Mouse (Mus musculus) intestine, embryonic 14.5 days (tissue): ENCODE data around the gene Col4a2. TPM values are rescaled to one million over a fixed set of nuclear protein-coding genes. Genes with fewer than 3 reads are reported as not detected.

Source experiments
- ATAC-seq: fragments of 200-750 bp; cut with Nextera tagmentation; replicated peaks from 2 replicates; pipeline ENCODE4 v1.8.0; 2017; ENCODE audit warnings: low read depth, moderate number of reproducible peaks, moderate TSS enrichment, moderate library complexity; ENCODE audit not compliant: low FRiP score, low TSS enrichment
- DNase-seq: peaks from one replicate; pipeline ENCODE4 v3.0.0-alpha.2; 2018; ENCODE audit warnings: low spot score
- H3K27ac ChIP-seq: fragments of 300-500 bp; sonication (generic); 2 replicates; pipeline ENCODE4 v1.5.1; 2014; ENCODE audit warnings: low read depth, mild to moderate bottlenecking, control low read depth
- H3K27me3 ChIP-seq: fragments of 300-500 bp; sonication (generic); replicated peaks from 2 replicates; pipeline ENCODE4 v1.6.1; 2014; ENCODE audit warnings: low read length, control low read depth; ENCODE audit not compliant: control insufficient read depth, insufficient read depth
- H3K36me3 ChIP-seq: fragments of 300-500 bp; sonication (generic); 2 replicates; pipeline ENCODE4 v1.6.1; 2014; ENCODE audit warnings: low read length, control low read depth; ENCODE audit not compliant: control insufficient read depth, insufficient read depth
- H3K4me1 ChIP-seq: fragments of 300-500 bp; sonication (generic); replicated peaks from 2 replicates; pipeline ENCODE4 v1.6.1; 2014; ENCODE audit warnings: low read length, control low read depth, mixed read lengths; ENCODE audit not compliant: control insufficient read depth, insufficient read depth
- H3K4me2 ChIP-seq: fragments of 300-500 bp; sonication (generic); 2 replicates; pipeline ENCODE4 v1.6.1; 2014; ENCODE audit warnings: low read length
- H3K4me3 ChIP-seq: fragments of 300-500 bp; sonication (generic); 2 replicates; pipeline ENCODE4 v1.5.1; 2014; ENCODE audit warnings: low read depth, low read length, control low read depth, mixed read lengths
- H3K9ac ChIP-seq: fragments of 300-500 bp; sonication (generic); 2 replicates; pipeline ENCODE4 v1.6.1; 2014; ENCODE audit warnings: mild to moderate bottlenecking, low read length
- H3K9me3 ChIP-seq: fragments of 300-500 bp; sonication (generic); 2 replicates; pipeline ENCODE4 v1.6.1; 2016; ENCODE audit warnings: low read length, control low read depth; ENCODE audit not compliant: control insufficient read depth
- WGBS: fragments of 180-500 bp; shearing (Covaris S2); extraction: QIAGEN DNeasy Blood & Tissue Kit; methylation state at CpG from one replicate; pipeline ENCODE4 v1.1.7; 2014; 5-methylcytosine and 5-hydroxymethylcytosine counted together
- polyA plus RNA-seq: library from polyadenylated mRNA; unstranded; fragments of >200 nt; fragmentation: Nextera tagmentation; extraction: Ambion mirVana; gene quantifications from 2 replicates; pipeline ENCODE4 v1.2.1, GENCODE M21; 2014

Gene Col4a2
- polyA plus RNA-seq, 1 experiment from 2014 or later: 58.4 TPM

DNA sequence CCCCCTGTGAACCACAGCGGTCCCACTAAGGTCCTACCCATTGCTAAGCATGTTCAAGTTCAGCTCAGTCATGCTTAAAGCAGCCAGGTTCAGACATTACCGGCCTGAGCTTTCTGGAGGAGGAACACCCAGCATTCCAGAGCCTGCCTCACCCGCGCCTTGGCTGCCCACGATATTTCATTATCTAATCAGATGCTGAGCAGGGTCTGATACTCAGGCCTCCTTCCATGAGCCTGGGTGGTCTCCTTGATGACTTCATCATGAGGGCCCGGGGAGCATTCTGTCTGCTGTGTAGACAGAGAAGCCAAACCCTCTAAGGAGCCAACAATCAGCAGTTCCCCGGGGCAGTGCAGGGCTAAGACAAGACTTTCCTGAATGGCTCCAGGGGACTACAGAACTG, 80.6 kb downstream of the Col4a2 start:
- Histone ChIP-seq H3K4me1 (peaks cover 24% of the 10 kb centered on the region), H3K4me2 (no peak overlapping the region), H3K9ac (no peak overlapping the region), H3K27me3 (no peaks in the 10 kb centered on the region), H3K9me3 (peaks cover 6% of the 10 kb centered on the region; the same call in 1 of the 2 replicates), H3K27ac (peak overlapping the region; percentile 84), H3K36me3 (no peaks in the 10 kb centered on the region), H3K4me3 (no peak overlapping the region)
- 21% methylated on average over 7 of the region's 7 CpGs for WGBS
- no peak for DNase-seq
- ATAC-seq: peak; percentile 66

DNA sequence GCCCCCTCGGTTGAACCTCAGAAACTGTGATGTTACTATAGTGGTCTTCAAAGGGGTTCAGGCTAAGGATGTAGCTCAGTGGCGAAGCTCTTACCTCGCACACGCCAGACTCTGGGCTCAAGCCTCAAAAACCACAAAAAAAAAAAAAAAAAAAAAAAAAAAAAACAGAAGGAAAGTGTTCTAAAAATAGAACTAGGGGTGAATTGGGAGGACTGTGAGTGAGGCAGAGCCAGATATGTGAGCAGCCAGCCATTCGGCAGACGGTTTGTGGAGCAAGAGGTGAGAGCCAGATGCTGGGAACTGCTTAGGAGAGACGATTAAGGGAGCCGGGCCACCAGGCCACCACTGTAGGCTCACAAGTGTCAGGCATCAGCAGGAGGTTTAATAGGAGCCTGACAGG, 81.0 kb downstream of the Col4a2 start:
- no peak for DNase-seq
- WGBS: 30% methylated on average over 8 of the region's 8 CpGs
- Histone ChIP-seq H3K27me3 (no peaks in the 10 kb centered on the region), H3K4me3 (no peak overlapping the region), H3K9ac (no peak overlapping the region), H3K27ac (peak overlapping the region; percentile 84), H3K4me1 (peaks cover 24% of the 10 kb centered on the region), H3K9me3 (peaks cover 6% of the 10 kb centered on the region; the same call in 1 of the 2 replicates), H3K36me3 (no peaks in the 10 kb centered on the region), H3K4me2 (no peak overlapping the region)
- ATAC-seq: no peak

GRCm38 (mm10) chr8:11394773-11395172, 82.2 kb downstream of the Col4a2 start:
- H3K4me3 ChIP-seq: no peak overlapping the region
- WGBS: 44% methylated on average over 9 of the region's 9 CpGs
- no peak for ATAC-seq
- H3K4me1 ChIP-seq: peaks cover 30% of the 10 kb centered on the region
- H3K36me3 ChIP-seq: no peaks in the 10 kb centered on the region
- peak overlapping the region; percentile 84; the same call in 1 of the 2 replicates for H3K27ac ChIP-seq
- H3K9ac ChIP-seq: no peak overlapping the region
- no peaks in the 10 kb centered on the region for H3K27me3 ChIP-seq
- H3K9me3 ChIP-seq: peaks cover 6% of the 10 kb centered on the region; the same call in 1 of the 2 replicates
- no peak overlapping the region for H3K4me2 ChIP-seq
- DNase-seq: no peak

- Histone ChIP-seq H3K4me2 (no peak overlapping the region), H3K4me1 (peaks cover 38% of the 10 kb centered on the region), H3K36me3 (no peaks in the 10 kb centered on the region), H3K9me3 (peaks cover 6% of the 10 kb centered on the region; the same call in 1 of the 2 replicates), H3K9ac (no peak overlapping the region), H3K27ac (no peak overlapping the region), H3K4me3 (no peak overlapping the region), H3K27me3 (no peaks in the 10 kb centered on the region)
- 73% methylated on average over 10 of the region's 10 CpGs for WGBS
- ATAC-seq (no peak), DNase-seq (no peak)
Observed at GRCm38 (mm10) chr8:11395601-11396000, 83.0 kb downstream of the Col4a2 start.

DNA sequence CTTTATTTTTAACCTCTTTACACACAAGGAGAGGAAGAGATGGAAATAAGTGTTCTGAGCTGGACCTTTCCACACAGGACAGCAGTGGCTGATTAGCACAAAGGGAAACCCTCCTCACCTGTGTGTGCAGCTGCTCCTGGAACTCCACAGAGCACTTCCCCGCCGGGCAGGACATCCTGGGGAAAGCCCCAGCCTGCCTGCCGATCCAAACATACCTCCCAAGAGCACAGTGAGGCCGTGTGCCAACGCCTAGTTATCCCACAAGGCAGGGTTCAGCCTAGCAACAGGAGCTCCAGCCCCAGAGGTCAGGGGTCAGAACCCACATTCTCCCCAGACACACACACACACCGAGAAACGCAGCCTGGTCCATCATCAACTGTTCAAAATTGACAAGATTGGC, 83.5 kb downstream of the Col4a2 start:
- H3K9me3 ChIP-seq: peaks cover 6% of the 10 kb centered on the region; the same call in 1 of the 2 replicates
- H3K4me1 ChIP-seq: peaks cover 43% of the 10 kb centered on the region
- DNase-seq (no peak), ATAC-seq (no peak)
- H3K36me3 ChIP-seq: 0 out of 2 replicates have a peak, but pooled peaks cover under 1% of the 10 kb centered on the region
- H3K4me2 ChIP-seq: no peak overlapping the region
- no peaks in the 10 kb centered on the region for H3K27me3 ChIP-seq
- no peak overlapping the region for H3K4me3 ChIP-seq
- 60% methylated on average over 7 of the region's 7 CpGs for WGBS
- no peak overlapping the region for H3K9ac ChIP-seq
- peak overlapping the region; percentile 14; the same call in 1 of the 2 replicates for H3K27ac ChIP-seq

DNA sequence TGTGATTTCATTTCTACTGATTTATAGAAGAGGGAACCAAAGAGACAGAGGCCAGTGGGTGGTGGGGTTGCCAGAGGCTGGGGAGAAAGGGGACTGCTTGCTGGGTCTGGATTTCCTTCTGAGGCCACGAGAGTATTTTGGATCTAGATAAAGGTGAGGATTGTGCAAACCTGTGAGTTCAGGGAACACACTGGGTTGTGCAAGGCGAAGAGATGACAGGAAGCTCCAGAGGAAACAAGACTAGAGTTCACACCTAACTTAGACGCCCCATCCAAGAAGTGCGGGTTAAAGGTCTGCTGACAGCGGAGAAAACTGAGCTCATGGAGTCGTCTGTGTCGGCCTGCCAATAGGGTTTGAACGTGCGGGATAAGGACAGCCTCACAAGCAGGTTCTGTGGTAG, 84.5 kb downstream of the Col4a2 start:
- Histone ChIP-seq H3K27me3 (no peaks in the 10 kb centered on the region), H3K4me3 (no peak overlapping the region), H3K36me3 (0 out of 2 replicates have a peak, but pooled peaks cover 5% of the 10 kb centered on the region), H3K9ac (no peak overlapping the region), H3K4me1 (peaks cover 45% of the 10 kb centered on the region), H3K9me3 (no peaks in the 10 kb centered on the region), H3K27ac (no peak overlapping the region), H3K4me2 (no peak overlapping the region)
- 77% methylated on average over 9 of the region's 9 CpGs for WGBS
- ATAC-seq: no peak
- no peak for DNase-seq

- 28% methylated on average over 8 of the region's 8 CpGs for WGBS
- peaks cover 12% of the 10 kb centered on the region; the same call in 1 of the 2 replicates for H3K36me3 ChIP-seq
Observed at GRCm38 (mm10) chr8:11399706-11400105, 87.1 kb downstream of the Col4a2 start.

GRCm38 (mm10) chr8:11400244-11400643, 87.6 kb downstream of the Col4a2 start:
- peak; percentile 62 for DNase-seq
- Histone ChIP-seq H3K27me3 (no peaks in the 10 kb centered on the region), H3K27ac (peak overlapping the region; percentile 83), H3K9me3 (no peaks in the 10 kb centered on the region), H3K4me2 (no peak overlapping the region), H3K4me1 (peaks cover 24% of the 10 kb centered on the region; the same call in 1 of the 2 replicates), H3K9ac (no peak overlapping the region), H3K36me3 (peaks cover 12% of the 10 kb centered on the region; the same call in 1 of the 2 replicates), H3K4me3 (no peak overlapping the region)
- no peak for ATAC-seq
- 34% methylated on average over 8 of the region's 8 CpGs for WGBS

More at GRCm38 (mm10) chr8:11399706-11400105, 87.1 kb downstream of the Col4a2 start:
- ATAC-seq: no peak
- Histone ChIP-seq H3K9me3 (no peaks in the 10 kb centered on the region), H3K4me2 (no peak overlapping the region), H3K27ac (peak overlapping the region; percentile 83), H3K27me3 (no peaks in the 10 kb centered on the region), H3K4me1 (peaks cover 24% of the 10 kb centered on the region), H3K4me3 (no peak overlapping the region), H3K9ac (no peak overlapping the region)
- no peak for DNase-seq

DNA sequence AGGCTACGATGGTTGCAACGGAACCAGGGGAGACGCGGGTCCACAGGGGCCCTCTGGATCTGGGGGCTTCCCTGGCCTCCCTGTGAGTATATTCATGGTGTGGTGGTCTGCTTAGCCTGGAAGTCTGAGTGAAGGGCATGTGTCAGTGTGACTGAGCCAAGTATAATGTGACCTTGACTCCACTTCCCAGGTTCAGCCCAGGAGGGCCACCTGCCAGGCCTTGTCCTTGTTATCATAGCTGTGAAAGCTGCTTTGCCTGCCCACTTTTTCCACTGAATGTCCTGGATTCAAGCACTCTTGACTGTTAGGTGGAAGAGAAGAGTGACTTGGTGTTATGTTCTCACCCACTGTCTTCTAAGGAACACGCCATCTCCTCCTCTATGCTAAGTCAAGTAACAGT, 88.6 kb downstream of the Col4a2 start:
- H3K9me3 ChIP-seq: no peaks in the 10 kb centered on the region
- ATAC-seq: no peak
- H3K4me3 ChIP-seq: no peak overlapping the region
- WGBS: 96% methylated on average over 5 of the region's 5 CpGs
- H3K4me1 ChIP-seq: peaks cover 24% of the 10 kb centered on the region; the same call in 1 of the 2 replicates
- DNase-seq: no peak
- no peak overlapping the region for H3K4me2 ChIP-seq
- no peaks in the 10 kb centered on the region for H3K27me3 ChIP-seq
- peaks cover 12% of the 10 kb centered on the region; the same call in 1 of the 2 replicates for H3K36me3 ChIP-seq
- no peak overlapping the region for H3K9ac ChIP-seq
- peak overlapping the region; percentile 83 for H3K27ac ChIP-seq
